Mouse (Mus musculus) heart, embryonic 13.5 days (tissue): ENCODE measurements at regions not wholly inside any gene's neighbourhood (a gene's known extent, or its start where the extent isn't known, plus 50 kb on each side); places are given as distances from the start of the nearest gene placed in this dataset.

Experiments used
- ATAC-seq: fragments of 200-750 bp; cut with Nextera tagmentation; 2 replicates; pipeline ENCODE4 v1.8.0; 2017; ENCODE audit warnings: moderate TSS enrichment; ENCODE audit not compliant: insufficient number of reproducible peaks, low FRiP score, low TSS enrichment; ENCODE audit errors: extremely low read depth
- H3K27ac ChIP-seq: fragments of 300-500 bp; sonication (generic); replicated peaks from 2 replicates; pipeline ENCODE4 v1.5.1; 2015; ENCODE audit warnings: moderate library complexity, mild to moderate bottlenecking, inconsistent platforms
- H3K27me3 ChIP-seq: fragments of 300-500 bp; sonication (generic); replicated peaks from 2 replicates; pipeline ENCODE4 v1.6.1; 2015; ENCODE audit warnings: mild to moderate bottlenecking, inconsistent platforms
- H3K36me3 ChIP-seq: fragments of 300-500 bp; sonication (generic); 2 replicates; pipeline ENCODE4 v1.6.1; 2015; ENCODE audit warnings: mild to moderate bottlenecking, inconsistent platforms
- H3K4me1 ChIP-seq: fragments of 300-500 bp; sonication (generic); 2 replicates; pipeline ENCODE4 v1.6.1; 2015; ENCODE audit warnings: inconsistent platforms
- H3K4me2 ChIP-seq: fragments of 300-500 bp; sonication (generic); 2 replicates; pipeline ENCODE4 v1.6.1; 2015; ENCODE audit warnings: inconsistent platforms, mild to moderate bottlenecking, moderate library complexity
- H3K4me3 ChIP-seq: fragments of 300-500 bp; sonication (generic); 2 replicates; pipeline ENCODE4 v1.5.1; 2015; ENCODE audit warnings: moderate library complexity, mild to moderate bottlenecking, inconsistent platforms
- H3K9ac ChIP-seq: fragments of 300-500 bp; sonication (generic); 2 replicates; pipeline ENCODE4 v1.6.1; 2015; ENCODE audit warnings: inconsistent platforms, mild to moderate bottlenecking, moderate library complexity
- H3K9me3 ChIP-seq: fragments of 300-500 bp; sonication (generic); 2 replicates; pipeline ENCODE4 v1.6.1; 2016; ENCODE audit warnings: inconsistent platforms
- WGBS: fragments of 180-500 bp; shearing (Covaris S2); methylation state at CpG from one replicate; pipeline ENCODE4 v1.1.7; 2015; ENCODE audit warnings: mixed read lengths; 5-methylcytosine and 5-hydroxymethylcytosine counted together

DNA sequence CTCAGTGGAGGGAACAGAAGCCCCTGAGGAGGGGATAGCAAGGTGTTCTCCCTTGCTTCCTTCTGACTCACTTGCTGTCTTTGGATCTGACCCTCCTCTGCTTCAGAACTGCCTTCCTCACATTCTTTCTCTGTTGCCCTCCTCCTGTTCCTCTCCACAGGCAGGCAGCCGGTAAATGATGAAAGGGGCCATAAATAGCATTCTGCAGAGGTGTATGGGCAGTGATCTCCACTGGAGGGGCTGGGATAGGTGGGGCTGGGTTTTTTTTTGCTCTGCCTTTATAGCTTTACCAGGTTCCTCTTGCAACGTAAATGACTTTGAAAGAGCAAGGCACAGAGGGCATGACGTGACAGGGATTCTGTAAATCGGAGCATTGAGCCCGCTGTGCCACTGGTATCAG lies 351.6 kb downstream of the Fgf9 start:
- Histone ChIP-seq H3K27me3 (no peaks in the 10 kb centered on the region), H3K9me3 (no peaks in the 10 kb centered on the region), H3K4me2 (no peak overlapping the region), H3K4me1 (peaks cover 30% of the 10 kb centered on the region), H3K27ac (peak overlapping the region; percentile 42), H3K4me3 (no peak overlapping the region), H3K9ac (peak overlapping the region; percentile 24; the same call in 1 of the 2 replicates), H3K36me3 (no peaks in the 10 kb centered on the region)
- no peak for ATAC-seq
- WGBS, result 43% methylated on average over 5 of the region's 5 CpGs

DNA sequence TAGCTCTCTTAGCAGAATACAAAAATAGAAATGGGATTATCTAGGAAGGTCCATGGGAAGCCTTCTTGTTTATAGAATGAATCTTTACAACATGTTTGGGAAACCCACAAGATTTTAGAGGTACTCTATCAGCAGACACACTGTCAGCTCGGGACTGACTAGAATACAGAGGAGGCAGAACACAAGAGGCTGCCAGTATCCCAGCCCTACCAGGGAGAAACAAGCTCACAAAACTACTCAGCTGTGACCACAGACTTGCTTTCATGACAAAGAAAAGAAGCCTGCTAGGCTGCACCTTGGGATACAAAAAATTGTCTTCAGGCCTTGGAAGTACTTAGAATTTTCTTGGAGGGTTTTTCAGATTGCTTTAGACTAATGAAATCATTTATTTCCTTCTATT lies 347.2 kb downstream of the Fgf9 start:
- H3K9me3 ChIP-seq, result no peaks in the 10 kb centered on the region
- H3K27ac ChIP-seq, result no peak overlapping the region
- H3K4me1 ChIP-seq, result peaks cover 13% of the 10 kb centered on the region
- 41% methylated on average over 1 of the region's 1 CpGs for WGBS
- H3K9ac ChIP-seq, result no peak overlapping the region
- ATAC-seq, result no peak
- no peak overlapping the region for H3K4me3 ChIP-seq
- H3K4me2 ChIP-seq, result no peak overlapping the region
- no peaks in the 10 kb centered on the region for H3K27me3 ChIP-seq
- H3K36me3 ChIP-seq, result no peaks in the 10 kb centered on the region

DNA sequence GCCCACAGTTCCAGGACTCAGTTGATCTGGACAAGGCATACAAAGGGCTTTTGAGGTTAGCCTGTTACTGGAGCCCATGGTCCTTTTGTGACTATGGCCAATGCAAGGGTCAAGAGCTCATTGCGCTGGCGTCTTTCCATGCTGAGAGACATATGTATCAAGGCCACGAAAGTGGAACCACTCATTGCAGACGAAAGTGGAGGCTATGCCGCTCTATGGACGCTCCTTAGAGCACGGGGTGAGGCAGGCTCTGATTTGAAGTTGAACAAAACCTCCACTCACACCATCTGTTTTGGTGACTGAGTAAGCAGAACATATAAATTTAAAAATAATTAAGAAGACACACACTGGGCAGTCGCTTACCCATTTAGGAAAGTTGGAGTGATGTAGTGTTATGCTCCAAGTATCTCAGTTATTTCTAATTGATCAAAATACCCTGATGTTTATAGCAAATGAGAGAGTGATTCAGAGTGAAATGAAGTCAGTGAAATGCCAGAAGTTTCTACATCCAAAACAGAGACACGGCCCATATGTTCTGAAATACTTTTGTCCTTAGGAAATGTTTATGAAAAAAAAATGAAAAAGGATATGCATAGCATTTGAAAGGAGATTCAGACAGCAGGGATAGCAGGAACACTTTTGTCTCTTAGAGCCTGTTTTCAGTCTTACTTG lies 321.8 kb downstream of the Fgf9 start:
- 82% methylated on average over 9 of the region's 9 CpGs for WGBS

DNA sequence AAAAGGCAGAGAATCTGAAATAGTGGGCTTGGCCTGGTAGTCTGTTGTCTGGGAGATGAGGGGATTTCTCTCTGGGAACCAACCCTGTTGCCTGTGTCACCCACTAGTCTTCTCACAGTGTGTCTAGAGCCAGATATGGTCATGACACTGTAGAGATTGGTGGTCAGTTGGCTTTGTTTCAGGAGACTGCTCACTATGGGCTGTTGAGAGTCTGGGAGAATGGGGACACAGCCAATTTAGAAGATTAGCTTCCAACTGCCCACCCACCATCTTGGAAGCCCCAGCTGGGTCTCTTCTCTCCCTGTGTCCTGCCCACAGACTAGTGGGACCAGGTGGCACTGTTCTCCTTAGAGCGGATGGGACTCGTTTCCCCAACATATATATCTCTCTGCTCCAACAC lies 320.4 kb downstream of the Fgf9 start:
- no peak for ATAC-seq
- Histone ChIP-seq H3K4me3 (no peak overlapping the region), H3K27ac (no peak overlapping the region), H3K4me1 (peaks cover 4% of the 10 kb centered on the region; the same call in 1 of the 2 replicates), H3K4me2 (no peak overlapping the region), H3K9ac (no peak overlapping the region), H3K27me3 (no peaks in the 10 kb centered on the region), H3K36me3 (no peaks in the 10 kb centered on the region), H3K9me3 (no peaks in the 10 kb centered on the region)
- WGBS, result 81% methylated on average over 2 of the region's 2 CpGs

More for the DNA sequence above, 321.8 kb downstream of the Fgf9 start:
- no peak for ATAC-seq
- no peaks in the 10 kb centered on the region for H3K27me3 ChIP-seq
- H3K4me1 ChIP-seq, result peaks cover 4% of the 10 kb centered on the region; the same call in 1 of the 2 replicates
- no peak overlapping the region for H3K4me2 ChIP-seq
- H3K9me3 ChIP-seq, result no peaks in the 10 kb centered on the region
- 0 out of 2 replicates have a peak overlapping the region, but pooled peaks have one; percentile 10 for H3K27ac ChIP-seq
- H3K36me3 ChIP-seq, result no peaks in the 10 kb centered on the region
- H3K4me3 ChIP-seq, result no peak overlapping the region
- no peak overlapping the region for H3K9ac ChIP-seq

DNA sequence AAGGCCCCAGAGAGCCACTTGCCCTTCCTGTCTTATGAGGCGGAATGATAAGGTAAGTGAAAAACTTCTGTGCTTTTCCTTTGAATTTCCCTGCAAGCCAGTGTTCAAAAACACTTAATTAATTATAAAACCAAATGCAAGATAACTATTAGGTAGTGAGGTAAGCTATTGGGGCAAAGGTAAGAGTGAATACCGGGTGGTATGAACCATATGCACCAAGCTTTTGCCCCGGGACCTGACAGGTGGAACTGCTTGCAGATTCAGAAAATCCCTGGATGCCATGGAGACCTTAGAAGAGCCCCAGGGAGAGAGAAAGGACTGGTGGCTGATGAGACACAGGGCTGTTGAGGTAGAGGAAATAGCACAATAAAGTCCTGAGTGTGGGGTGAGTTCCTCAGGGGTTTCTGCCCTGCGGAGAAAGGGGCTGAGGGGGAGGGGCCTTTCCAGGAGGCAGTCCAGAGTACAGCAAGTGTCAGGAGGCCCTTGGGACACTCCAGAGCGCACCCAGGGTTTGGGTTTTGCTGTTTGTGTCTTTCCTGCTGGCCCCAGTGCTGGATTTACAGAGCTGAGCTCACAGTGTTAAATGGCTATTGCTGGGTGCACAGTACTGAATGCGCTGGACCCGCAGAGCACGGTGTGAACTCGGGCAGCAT lies 317.1 kb downstream of the Fgf9 start:
- no peaks in the 10 kb centered on the region for H3K27me3 ChIP-seq
- WGBS, result 75% methylated on average over 9 of the region's 9 CpGs
- no peak overlapping the region for H3K27ac ChIP-seq
- no peaks in the 10 kb centered on the region for H3K9me3 ChIP-seq
- no peak for ATAC-seq
- no peaks in the 10 kb centered on the region for H3K36me3 ChIP-seq
- no peak overlapping the region for H3K4me3 ChIP-seq
- no peak overlapping the region for H3K9ac ChIP-seq
- H3K4me1 ChIP-seq, result peaks cover 7% of the 10 kb centered on the region; the same call in 1 of the 2 replicates
- no peak overlapping the region for H3K4me2 ChIP-seq

DNA sequence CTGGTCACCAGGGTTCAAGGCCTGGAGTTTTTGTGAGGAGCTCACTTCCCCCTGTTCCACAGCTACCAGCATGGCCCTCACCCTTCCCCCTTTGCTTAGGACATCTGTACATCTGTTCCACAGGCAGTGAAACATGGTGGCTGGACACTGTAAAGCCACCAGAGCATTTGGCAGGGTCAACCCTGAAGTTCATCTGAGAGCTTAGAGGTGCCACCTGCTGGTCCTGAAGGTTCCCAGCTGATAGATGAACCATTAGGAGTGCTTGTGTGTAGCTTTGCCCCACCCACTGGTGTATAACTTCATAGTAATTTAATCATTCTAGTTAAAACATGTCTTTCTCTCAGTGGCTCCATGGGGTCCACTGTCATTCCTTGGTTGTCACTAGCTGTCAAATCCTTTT lies 304.7 kb downstream of the Fgf9 start:
- no peak overlapping the region for H3K27ac ChIP-seq
- no peak overlapping the region for H3K9ac ChIP-seq
- H3K9me3 ChIP-seq, result peaks cover 4% of the 10 kb centered on the region
- H3K4me3 ChIP-seq, result no peak overlapping the region
- H3K4me1 ChIP-seq, result no peaks in the 10 kb centered on the region
- H3K36me3 ChIP-seq, result no peaks in the 10 kb centered on the region
- no peak overlapping the region for H3K4me2 ChIP-seq
- no peak for ATAC-seq
- no peaks in the 10 kb centered on the region for H3K27me3 ChIP-seq

DNA sequence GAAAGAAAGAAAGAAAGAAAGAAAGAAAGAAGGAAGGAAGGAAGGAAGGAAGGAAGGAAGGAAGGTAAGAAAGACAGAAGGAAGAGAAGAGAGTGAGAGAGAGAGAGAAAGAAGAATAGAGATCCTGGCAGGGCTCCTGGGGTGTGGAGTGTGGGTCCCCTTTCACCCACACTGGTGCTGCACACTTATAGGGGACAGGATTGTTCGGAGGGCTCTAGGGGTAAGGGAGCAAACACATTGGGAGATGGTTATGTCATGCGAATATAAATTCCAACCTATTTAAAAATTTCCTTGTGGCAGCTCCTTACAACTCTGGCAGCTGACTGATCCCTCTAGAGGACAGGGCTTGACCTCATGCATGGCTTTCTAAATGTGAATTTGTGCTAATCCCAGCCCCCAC lies 286.5 kb downstream of the Fgf9 start:
- no peak for ATAC-seq
- H3K36me3 ChIP-seq, result no peaks in the 10 kb centered on the region
- H3K27ac ChIP-seq, result no peak overlapping the region
- H3K4me2 ChIP-seq, result no peak overlapping the region
- no peaks in the 10 kb centered on the region for H3K9me3 ChIP-seq
- H3K4me3 ChIP-seq, result no peak overlapping the region
- no peak overlapping the region for H3K9ac ChIP-seq
- H3K4me1 ChIP-seq, result peaks cover 13% of the 10 kb centered on the region
- no peaks in the 10 kb centered on the region for H3K27me3 ChIP-seq
- WGBS, result 70% methylated on average over 2 of the region's 2 CpGs

DNA sequence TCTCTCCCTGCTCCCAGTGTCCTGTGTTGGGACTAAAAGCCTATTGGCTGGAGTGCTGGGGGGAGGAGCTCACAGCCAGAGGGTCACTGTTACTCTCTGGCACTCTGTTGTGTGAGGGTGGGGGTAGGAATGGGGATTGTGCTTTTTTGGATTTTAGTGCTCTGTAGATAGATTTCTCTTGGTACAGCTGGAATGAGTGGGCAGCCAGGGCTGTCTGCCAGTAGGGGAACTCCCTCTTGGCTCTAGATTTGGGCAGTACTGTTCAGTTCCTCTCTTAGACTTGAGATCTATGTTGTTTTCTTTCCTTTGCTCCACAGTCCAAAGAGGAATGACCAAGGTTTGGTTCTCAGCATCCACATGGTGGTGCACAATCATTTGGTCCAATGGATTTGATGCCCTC lies 282.6 kb downstream of the Fgf9 start:
- Histone ChIP-seq H3K4me2 (no peak overlapping the region), H3K27me3 (no peaks in the 10 kb centered on the region), H3K4me1 (peaks cover 13% of the 10 kb centered on the region), H3K36me3 (no peaks in the 10 kb centered on the region), H3K4me3 (no peak overlapping the region), H3K27ac (no peak overlapping the region), H3K9me3 (no peaks in the 10 kb centered on the region), H3K9ac (no peak overlapping the region)
- ATAC-seq, result no peak

DNA sequence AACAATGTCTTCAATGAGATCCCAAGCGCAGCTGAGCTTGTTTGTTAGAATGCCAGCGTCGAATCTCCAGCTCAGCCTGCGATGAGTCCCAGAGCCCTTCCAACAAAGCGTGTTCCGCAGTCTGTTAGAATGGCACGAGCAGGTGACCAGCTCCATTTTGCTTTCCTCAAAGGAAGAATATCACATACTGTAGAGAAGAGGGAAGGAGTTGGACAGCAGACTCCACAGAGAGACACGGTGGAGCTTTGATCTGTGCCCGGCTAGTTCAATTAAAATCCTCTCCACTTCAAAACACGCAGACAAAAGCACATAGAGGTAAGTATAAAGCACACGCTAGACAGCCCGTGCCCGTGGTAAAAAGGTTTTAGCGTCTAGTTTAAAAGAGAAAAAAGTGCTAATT lies 265.8 kb downstream of the Fgf9 start:
- WGBS, result 88% methylated on average over 14 of the region's 14 CpGs
- ATAC-seq, result no peak
- Histone ChIP-seq H3K4me3 (no peak overlapping the region), H3K27me3 (no peaks in the 10 kb centered on the region), H3K9ac (no peak overlapping the region), H3K9me3 (no peaks in the 10 kb centered on the region), H3K4me2 (no peak overlapping the region), H3K27ac (no peak overlapping the region), H3K4me1 (peaks cover 16% of the 10 kb centered on the region), H3K36me3 (no peaks in the 10 kb centered on the region)

DNA sequence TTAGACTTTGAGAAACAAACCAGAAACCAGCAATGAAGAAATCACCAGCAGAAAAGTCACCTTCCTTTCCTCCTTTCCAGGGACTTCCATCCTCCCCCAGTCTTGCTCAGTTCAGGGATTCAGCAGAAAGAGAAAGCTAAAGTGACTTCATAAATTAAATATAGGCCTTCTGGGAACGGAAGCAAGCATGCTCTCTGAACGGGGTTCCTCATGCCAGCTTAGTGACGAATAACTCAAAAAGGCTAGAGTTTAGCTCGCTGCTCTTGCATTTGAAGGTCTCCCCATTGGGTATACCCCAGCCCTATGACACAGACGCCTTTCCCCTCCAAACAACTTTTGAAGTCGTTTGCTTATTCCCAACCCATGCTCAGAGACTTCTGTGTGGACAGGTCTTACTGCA lies 252.8 kb downstream of the Fgf9 start:
- Histone ChIP-seq H3K4me3 (no peak overlapping the region), H3K4me2 (no peak overlapping the region), H3K36me3 (no peaks in the 10 kb centered on the region), H3K9me3 (no peaks in the 10 kb centered on the region), H3K27ac (no peak overlapping the region), H3K4me1 (peaks cover 8% of the 10 kb centered on the region), H3K9ac (no peak overlapping the region), H3K27me3 (no peaks in the 10 kb centered on the region)
- 71% methylated on average over 6 of the region's 6 CpGs for WGBS
- ATAC-seq, result no peak

DNA sequence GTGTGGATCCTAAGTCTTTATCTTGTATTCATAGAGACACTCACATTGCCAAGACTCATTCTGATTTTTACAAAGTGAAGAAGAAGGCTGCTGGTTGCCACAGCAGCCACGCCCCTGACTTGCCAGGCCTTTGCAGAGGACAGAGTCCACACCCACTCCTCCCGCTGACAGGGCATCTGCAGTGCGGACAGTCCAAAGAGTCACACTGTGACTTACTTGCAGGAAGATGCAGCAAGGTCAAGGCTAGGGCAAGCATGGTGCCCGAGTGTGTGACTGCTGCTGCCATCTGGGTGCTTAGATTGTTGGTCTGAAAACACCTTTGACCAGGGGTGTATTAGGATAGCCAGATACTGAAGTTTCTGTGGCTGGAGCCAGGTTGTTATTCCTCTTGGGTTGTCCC lies 252.1 kb downstream of the Fgf9 start:
- no peak overlapping the region for H3K27ac ChIP-seq
- H3K4me3 ChIP-seq, result no peak overlapping the region
- no peak overlapping the region for H3K9ac ChIP-seq
- H3K36me3 ChIP-seq, result no peaks in the 10 kb centered on the region
- H3K9me3 ChIP-seq, result no peaks in the 10 kb centered on the region
- no peak overlapping the region for H3K4me2 ChIP-seq
- H3K27me3 ChIP-seq, result no peaks in the 10 kb centered on the region
- peaks cover 14% of the 10 kb centered on the region for H3K4me1 ChIP-seq
- WGBS, result 58% methylated on average over 4 of the region's 4 CpGs
- no peak for ATAC-seq

DNA sequence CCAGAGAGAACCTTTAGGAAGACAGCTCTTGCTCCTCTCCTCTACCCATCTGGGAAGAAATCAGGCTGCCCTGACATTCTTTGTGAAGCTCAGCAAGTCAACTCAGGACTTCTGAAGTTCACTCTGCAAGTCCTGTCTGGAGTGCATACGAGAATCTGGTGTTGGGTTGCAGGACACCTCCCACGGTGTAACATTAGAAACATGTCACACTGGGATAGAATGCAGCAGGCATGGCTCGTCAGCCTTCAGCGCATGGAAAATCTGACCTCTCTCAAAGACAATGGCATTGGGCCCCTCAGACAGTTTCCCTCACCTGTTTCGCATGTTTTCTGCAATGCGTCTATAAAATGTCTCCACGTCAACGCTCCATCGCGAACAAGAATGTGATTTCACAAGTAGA lies 251.5 kb downstream of the Fgf9 start:
- no peak overlapping the region for H3K27ac ChIP-seq
- H3K4me1 ChIP-seq, result peaks cover 19% of the 10 kb centered on the region
- WGBS, result 53% methylated on average over 10 of the region's 10 CpGs
- no peak overlapping the region for H3K9ac ChIP-seq
- H3K9me3 ChIP-seq, result no peaks in the 10 kb centered on the region
- H3K36me3 ChIP-seq, result no peaks in the 10 kb centered on the region
- ATAC-seq, result no peak
- H3K27me3 ChIP-seq, result no peaks in the 10 kb centered on the region
- no peak overlapping the region for H3K4me2 ChIP-seq
- H3K4me3 ChIP-seq, result no peak overlapping the region
